ENCODE assay signal across 22 mouse cellular contexts in genomic region chr6:108674221-108674620, GRCm38 (mm10).
"Had no signal": no experiment of that assay in that cellular context is flagged by ENCODE, and none has a peak within 500 bp of the region (broad histone marks: within the 10 kb centered on the region; RNA-seq: fewer than 3 reads in every experiment).

No protein-coding gene starts in this region.

- H3K4me2 ChIP-seq: limb, embryonic 12.5 days; limb, embryonic 15.5 days; liver, embryonic 11.5 days; lung, embryonic 14.5 days; midbrain, embryonic 12.5 days; midbrain, embryonic 15.5 days; neural tube, embryonic 13.5 days; stomach, embryonic 15.5 days had no signal

- DNase-seq: kidney, adult 2 months; kidney, postnatal 25 days; left cerebral cortex, postnatal 4 days; liver, postnatal 0 days; lung, embryonic 14.5 days; lung, postnatal 36 days; retina, postnatal 1 day; right cerebral cortex, postnatal 25 days; spleen, adult 18-20 months; thymus, postnatal 25 days had no signal

- ATAC-seq: liver, postnatal 0 days; lung, postnatal 0 days; midbrain, embryonic 15.5 days had no signal

- H3K4me3 ChIP-seq: limb, embryonic 12.5 days; limb, embryonic 15.5 days; megakaryocyte, embryonic 14.5 days; midbrain, embryonic 12.5 days; midbrain, embryonic 15.5 days; myocyte; neural tube, embryonic 13.5 days; stomach, embryonic 15.5 days had no signal

- H3K9me3 ChIP-seq: limb, embryonic 12.5 days; limb, embryonic 15.5 days; midbrain, embryonic 12.5 days; midbrain, embryonic 15.5 days; neural tube, embryonic 13.5 days; stomach, embryonic 15.5 days had no signal

- H3K27me3 ChIP-seq: limb, embryonic 15.5 days; megakaryocyte, embryonic 14.5 days; midbrain, embryonic 15.5 days; stomach, embryonic 15.5 days had no signal

- H3K27ac ChIP-seq: kidney, postnatal 0 days; limb, embryonic 12.5 days; limb, embryonic 15.5 days; liver, embryonic 14.5 days; midbrain, embryonic 12.5 days; midbrain, embryonic 15.5 days; neural tube, embryonic 13.5 days; stomach, embryonic 15.5 days had no signal

- H3K9ac ChIP-seq: limb, embryonic 12.5 days; limb, embryonic 15.5 days; liver, embryonic 14.5 days; liver, postnatal 0 days; lung, embryonic 14.5 days; midbrain, embryonic 12.5 days; midbrain, embryonic 15.5 days; neural tube, embryonic 13.5 days; stomach, embryonic 15.5 days had no signal

- H3K36me3 ChIP-seq: limb, embryonic 12.5 days; limb, embryonic 15.5 days; midbrain, embryonic 12.5 days; midbrain, embryonic 15.5 days; neural tube, embryonic 13.5 days; stomach, embryonic 15.5 days had no signal

- H3K4me1 ChIP-seq: limb, embryonic 12.5 days; limb, embryonic 15.5 days; midbrain, embryonic 12.5 days; midbrain, embryonic 15.5 days; neural tube, embryonic 13.5 days; stomach, embryonic 15.5 days had no signal
